Mouse (Mus musculus) kidney, postnatal 0 days (tissue): Measurements from ENCODE around the gene Tnf. TPM values are rescaled to one million over a fixed set of nuclear protein-coding genes. Genes with fewer than 3 reads are reported as not detected.

Experiments used
- ATAC-seq: fragments of 200-750 bp; cut with Nextera tagmentation; replicated peaks from 2 replicates; pipeline ENCODE4 v1.8.0; 2017; ENCODE audit warnings: low read depth, moderate number of reproducible peaks, moderate TSS enrichment, moderate library complexity; ENCODE audit not compliant: low FRiP score
- DNase-seq: peaks from one replicate; pipeline ENCODE4 v3.0.0-alpha.2; 2016; ENCODE audit warnings: low spot score
- H3K27ac ChIP-seq: fragments of 300-500 bp; sonication (generic); 2 replicates; pipeline ENCODE4 v1.5.1; 2014; ENCODE audit warnings: mild to moderate bottlenecking
- H3K27me3 ChIP-seq: fragments of 300-500 bp; sonication (generic); 2 replicates; pipeline ENCODE4 v1.6.1; 2014; ENCODE audit warnings: low read length, mixed read lengths; ENCODE audit not compliant: insufficient read depth
- H3K36me3 ChIP-seq: fragments of 300-500 bp; sonication (generic); 2 replicates; pipeline ENCODE4 v1.6.1; 2014; ENCODE audit warnings: low read length, mixed read lengths; ENCODE audit not compliant: insufficient read depth
- H3K4me1 ChIP-seq: fragments of 300-500 bp; sonication (generic); replicated peaks from 2 replicates; pipeline ENCODE4 v1.6.1; 2014; ENCODE audit warnings: antibody characterized with exemption, low read length, mixed read lengths; ENCODE audit not compliant: insufficient read depth
- H3K4me2 ChIP-seq: fragments of 300-500 bp; sonication (generic); 2 replicates; pipeline ENCODE4 v1.6.1; 2014; ENCODE audit warnings: mild to moderate bottlenecking, low read length, moderate library complexity, mixed read lengths
- H3K4me3 ChIP-seq: fragments of 300-500 bp; sonication (generic); replicated peaks from 2 replicates; pipeline ENCODE4 v1.5.1; 2014; ENCODE audit warnings: low read depth, low read length
- H3K9ac ChIP-seq: fragments of 300-500 bp; sonication (generic); 2 replicates; pipeline ENCODE4 v1.6.1; 2014; ENCODE audit warnings: low read depth, low read length
- H3K9me3 ChIP-seq: fragments of 300-500 bp; sonication (generic); replicated peaks from 2 replicates; pipeline ENCODE4 v1.6.1; 2016; ENCODE audit warnings: low read length, inconsistent platforms, mixed read lengths
- CTCF ChIP-seq: IDR thresholded peaks from 2 replicates; pipeline ENCODE4 v1.5.1; 2016; ENCODE audit warnings: antibody characterized with exemption, low read depth, mild to moderate bottlenecking, moderate library complexity
- WGBS: fragments of 180-500 bp; shearing (Covaris S2); extraction: QIAGEN DNeasy Blood & Tissue Kit; methylation state at CpG from one replicate; pipeline ENCODE4 v1.1.7; 2014; 5-methylcytosine and 5-hydroxymethylcytosine counted together
- polyA plus RNA-seq: library from polyadenylated mRNA; unstranded; fragments of >200 nt; fragmentation: Nextera tagmentation; extraction: Ambion mirVana; gene quantifications from 2 replicates; pipeline ENCODE4 v1.2.1, GENCODE M21; 2015

The Tnf gene
- 0.19 and 0.25 TPM in 2 replicates for polyA plus RNA-seq

DNA sequence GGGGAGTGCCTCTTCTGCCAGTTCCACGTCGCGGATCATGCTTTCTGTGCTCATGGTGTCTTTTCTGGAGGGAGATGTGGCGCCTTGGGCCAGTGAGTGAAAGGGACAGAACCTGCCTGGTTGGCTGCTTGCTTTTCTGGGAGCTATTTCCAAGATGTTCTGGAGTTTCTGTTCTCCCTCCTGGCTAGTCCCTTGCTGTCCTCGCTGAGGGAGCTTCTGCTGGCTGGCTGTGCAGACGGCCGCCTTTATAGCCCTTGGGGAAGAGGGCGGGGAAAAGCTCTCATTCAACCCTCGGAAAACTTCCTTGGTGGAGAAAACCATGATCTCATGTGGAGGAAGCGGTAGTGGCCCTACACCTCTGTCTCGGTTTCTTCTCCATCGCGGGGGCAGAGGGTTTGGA, at the start of gene Tnf:
Gene Tnf (minus strand): TSS at position 221 of the 400 bp plus-strand sequence.
- no peak within 1 kb of the TSS for H3K4me3 ChIP-seq
- 23% methylated on average over 13 of the region's 13 CpGs for WGBS
- no peak within 1 kb of the TSS for H3K27ac ChIP-seq
- no peak for TF ChIP-seq CTCF
- H3K4me2 ChIP-seq = peak within 1 kb of the TSS; percentile 4; the same call in 1 of the 2 replicates
- ATAC-seq (no peak), DNase-seq (peak; percentile 54)
- no peaks in the 10 kb centered on the region for H3K36me3 ChIP-seq
- H3K4me1 ChIP-seq = no peaks in the 10 kb centered on the region
- no peaks in the 10 kb centered on the region for H3K27me3 ChIP-seq
- no peaks in the 10 kb centered on the region for H3K9me3 ChIP-seq
- no peak within 1 kb of the TSS for H3K9ac ChIP-seq

- TF ChIP-seq CTCF = no peak
- peaks cover 72% of the 10 kb centered on the region for H3K36me3 ChIP-seq
- H3K9me3 ChIP-seq = no peaks in the 10 kb centered on the region
- no peak overlapping the region for H3K27ac ChIP-seq
- no peaks in the 10 kb centered on the region for H3K27me3 ChIP-seq
- no peak overlapping the region for H3K4me2 ChIP-seq
- DNase-seq (no peak), ATAC-seq (no peak)
- no peak overlapping the region for H3K9ac ChIP-seq
- no peak overlapping the region for H3K4me3 ChIP-seq
- WGBS = 78% methylated on average over 15 of the region's 15 CpGs
- no peaks in the 10 kb centered on the region; the same call in 1 of the 2 replicates for H3K4me1 ChIP-seq
These were observed 49.4 kb upstream of the Tnf start for GRCm38 (mm10) chr17:35251162-35251719.

GRCm38 (mm10) chr17:35250348-35251120, 48.7 kb upstream of the Tnf start:
- Histone ChIP-seq H3K27ac (no peak overlapping the region), H3K4me1 (no peaks in the 10 kb centered on the region; the same call in 1 of the 2 replicates), H3K4me3 (no peak overlapping the region), H3K9me3 (no peaks in the 10 kb centered on the region), H3K9ac (no peak overlapping the region), H3K27me3 (no peaks in the 10 kb centered on the region), H3K36me3 (peaks cover 75% of the 10 kb centered on the region), H3K4me2 (no peak overlapping the region)
- TF ChIP-seq CTCF = no peak
- ATAC-seq (no peak), DNase-seq (no peak)
- 85% methylated on average over 3 of the region's 3 CpGs for WGBS

GRCm38 (mm10) chr17:35249451-35250197, 47.8 kb upstream of the Tnf start:
- Histone ChIP-seq H3K4me1 (peaks cover 5% of the 10 kb centered on the region; the same call in 1 of the 2 replicates), H3K36me3 (peaks cover 80% of the 10 kb centered on the region), H3K9ac (0 out of 2 replicates have a peak overlapping the region, but pooled peaks have one; percentile 27), H3K27me3 (no peaks in the 10 kb centered on the region), H3K27ac (no peak overlapping the region), H3K4me2 (no peak overlapping the region), H3K9me3 (no peaks in the 10 kb centered on the region), H3K4me3 (no peak overlapping the region)
- 55% methylated on average over 19 of the region's 19 CpGs for WGBS
- no peak for TF ChIP-seq CTCF
- ATAC-seq = no peak
- no peak for DNase-seq

- Histone ChIP-seq H3K4me1 (peaks cover 11% of the 10 kb centered on the region; the same call in 1 of the 2 replicates), H3K9ac (no peak overlapping the region), H3K36me3 (peaks cover 86% of the 10 kb centered on the region), H3K9me3 (no peaks in the 10 kb centered on the region), H3K27me3 (no peaks in the 10 kb centered on the region), H3K27ac (no peak overlapping the region), H3K4me3 (no peak overlapping the region), H3K4me2 (no peak overlapping the region)
- TF ChIP-seq CTCF = no peak
- DNase-seq = no peak
- ATAC-seq = no peak
- 75% methylated on average over 14 of the region's 14 CpGs for WGBS
These were observed 47.2 kb upstream of the Tnf start for GRCm38 (mm10) chr17:35248986-35249385.

DNA sequence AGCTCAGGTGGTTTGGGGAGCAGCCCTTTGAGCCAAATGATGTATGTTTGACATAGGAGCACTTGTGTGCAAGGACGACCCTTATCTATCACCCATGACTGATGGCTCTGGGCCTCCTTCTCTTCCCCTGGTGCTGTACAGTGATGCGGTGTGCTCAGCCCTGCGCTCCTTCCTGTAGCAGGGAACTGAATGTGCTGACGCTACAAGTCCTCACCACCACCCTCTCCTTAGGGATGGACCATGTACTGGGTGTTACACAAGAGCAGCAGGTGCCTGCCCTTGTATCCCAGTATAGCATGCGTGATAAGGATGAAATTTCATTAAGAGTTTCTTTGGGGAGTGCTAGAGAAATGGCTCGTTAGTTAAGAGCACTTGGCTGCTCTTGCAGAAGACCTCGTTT, 45.3 kb upstream of the Tnf start:
- no peak for TF ChIP-seq CTCF
- H3K4me3 ChIP-seq = no peak overlapping the region
- no peak for ATAC-seq
- H3K4me1 ChIP-seq = peaks cover 16% of the 10 kb centered on the region
- WGBS = 68% methylated on average over 7 of the region's 7 CpGs
- H3K27me3 ChIP-seq = no peaks in the 10 kb centered on the region
- 0 out of 2 replicates have a peak overlapping the region, but pooled peaks have one; percentile 2 for H3K9ac ChIP-seq
- peaks cover 69% of the 10 kb centered on the region for H3K36me3 ChIP-seq
- no peak for DNase-seq
- H3K4me2 ChIP-seq = no peak overlapping the region
- no peaks in the 10 kb centered on the region for H3K9me3 ChIP-seq
- H3K27ac ChIP-seq = no peak overlapping the region
